Mouse (Mus musculus): ENCODE measurements around the gene D1Pas1. TPM values are rescaled to one million over a fixed set of nuclear protein-coding genes. Genes with fewer than 3 reads are reported as not detected.

D1Pas1 gene
- 209 TPM for polyA plus RNA-seq (2014; fragmentation: Illumina TruSeq; extraction: RNeasy Lipid Tissue Mini Kit (QIAGEN cat#74804); ENCODE audit: low read depth, low replicate concordance)

GRCm38 (mm10) chr1:186967201-186967812, at the start of gene D1Pas1:
Gene D1Pas1, plus strand, starts transcription at chr1:186967416.

Other genes with a start within 250 kb of the D1Pas1 start
- 16.6 TPM for gene Rrp15, start 218.1 kb upstream of the D1Pas1 start, polyA plus RNA-seq (2014; fragmentation: Illumina TruSeq; extraction: RNeasy Lipid Tissue Mini Kit (QIAGEN cat#74804); ENCODE audit: low read depth, low replicate concordance)
- 269 TPM for gene Spata17, start 248.0 kb downstream of the D1Pas1 start, polyA plus RNA-seq (2014; fragmentation: Illumina TruSeq; extraction: RNeasy Lipid Tissue Mini Kit (QIAGEN cat#74804); ENCODE audit: low read depth, low replicate concordance)
- 26.2 TPM for gene Gpatch2, start 248.1 kb downstream of the D1Pas1 start, polyA plus RNA-seq (2014; fragmentation: Illumina TruSeq; extraction: RNeasy Lipid Tissue Mini Kit (QIAGEN cat#74804); ENCODE audit: low read depth, low replicate concordance)

Measured in testis, adult 10 weeks (tissue).